Mouse (Mus musculus) megakaryocyte, embryonic 14.5 days (primary cell): ENCODE measurements around the gene Dcakd. TPM values are rescaled to one million over a fixed set of nuclear protein-coding genes. Genes with fewer than 3 reads are reported as not detected.

Experiments used
- H3K27me3 ChIP-seq: replicated peaks from 2 replicates; pipeline ENCODE3; 2012; ENCODE audit warnings: inconsistent platforms
- H3K36me3 ChIP-seq: replicated peaks from 2 replicates; pipeline ENCODE3; 2012; ENCODE audit warnings: low read length, inconsistent platforms, mixed read lengths
- H3K4me1 ChIP-seq: 2 replicates; pipeline ENCODE4 v1.6.1; 2012; ENCODE audit warnings: inconsistent platforms
- H3K4me3 ChIP-seq: replicated peaks from 2 replicates; pipeline ENCODE3; 2012; ENCODE audit warnings: moderate library complexity, mild to moderate bottlenecking, inconsistent platforms
- H3K9me3 ChIP-seq: 2 replicates; pipeline ENCODE4 v1.6.1; 2012; ENCODE audit warnings: inconsistent platforms
- FLI1 ChIP-seq: IDR thresholded peaks from 2 replicates; pipeline ENCODE4 v1.6.1; 2012; ENCODE audit warnings: low read length, inconsistent platforms, mixed read lengths
- GATA1 ChIP-seq: IDR thresholded peaks from 3 replicates; pipeline ENCODE4 v1.6.1; 2012; ENCODE audit warnings: mixed read lengths, low read length, inconsistent platforms, borderline replicate concordance
- polyA plus RNA-seq: library from polyadenylated mRNA; stranded (reverse); fragments of >175 nt; gene quantifications from 2 replicates; pipeline ENCODE4 v1.2.3, GENCODE M21; 2012; ENCODE audit warnings: low replicate concordance; ENCODE audit not compliant: insufficient read depth

Gene Dcakd
- polyA plus RNA-seq, 1 experiment, result 56.4 TPM

DNA sequence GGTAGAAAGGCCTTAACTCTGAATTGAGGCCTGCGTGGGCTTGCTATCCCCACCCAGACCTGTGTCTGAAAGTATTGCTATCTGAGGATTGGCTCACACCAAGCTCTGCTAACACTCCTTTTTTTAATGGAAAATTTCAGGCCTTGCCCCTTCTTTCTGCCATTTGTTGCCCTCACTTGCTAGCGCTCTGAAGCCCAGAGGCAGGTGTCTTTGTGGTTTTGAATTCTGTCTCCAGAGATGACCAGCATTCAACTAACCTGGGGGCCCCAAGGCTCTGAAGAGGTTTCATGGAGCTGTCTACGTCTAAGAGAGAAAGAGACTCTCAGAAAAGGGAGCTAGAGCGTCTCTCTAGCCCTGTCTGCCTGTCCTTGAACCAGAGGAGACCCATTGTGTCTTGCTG lies 40.1 kb upstream of the Dcakd start:
- no peaks in the 10 kb centered on the region for H3K27me3 ChIP-seq
- peaks cover 84% of the 10 kb centered on the region for H3K36me3 ChIP-seq
- no peak overlapping the region for H3K4me3 ChIP-seq
- no peaks in the 10 kb centered on the region for H3K9me3 ChIP-seq
- H3K4me1 ChIP-seq, result no peaks in the 10 kb centered on the region
- TF ChIP-seq GATA1, result no peak
- no peak for TF ChIP-seq FLI1

DNA sequence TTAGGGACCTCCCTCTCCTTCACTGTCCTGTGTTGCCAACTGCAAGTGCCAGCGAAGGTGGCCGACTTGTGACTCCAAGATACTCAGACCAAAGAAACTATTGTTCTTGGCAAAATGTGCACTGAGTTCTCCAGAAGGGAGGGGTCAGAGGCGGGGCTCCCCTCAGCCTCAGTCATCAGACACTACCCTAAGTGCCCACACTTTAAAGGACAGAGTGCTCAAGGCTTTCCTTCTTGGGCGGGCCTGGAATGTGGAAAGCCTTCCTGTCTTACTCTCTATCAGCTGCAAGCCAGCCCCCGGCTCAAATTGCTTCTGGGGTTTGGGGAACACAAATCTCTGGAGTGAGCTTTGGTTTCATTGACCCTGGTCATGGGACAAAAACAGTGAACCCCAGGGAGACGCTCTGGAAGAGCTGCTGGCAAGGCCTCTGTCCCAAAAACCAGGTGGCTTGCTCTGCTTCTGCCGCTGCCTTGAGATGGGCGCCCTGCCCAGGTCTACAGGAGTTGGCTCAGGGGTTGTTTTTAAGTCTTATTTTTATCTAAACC lies 39.4 kb upstream of the Dcakd start:
- no peaks in the 10 kb centered on the region for H3K9me3 ChIP-seq
- no peaks in the 10 kb centered on the region for H3K27me3 ChIP-seq
- no peak overlapping the region for H3K4me3 ChIP-seq
- peaks cover 90% of the 10 kb centered on the region for H3K36me3 ChIP-seq
- no peak for TF ChIP-seq GATA1
- TF ChIP-seq FLI1, result no peak
- H3K4me1 ChIP-seq, result no peaks in the 10 kb centered on the region

DNA sequence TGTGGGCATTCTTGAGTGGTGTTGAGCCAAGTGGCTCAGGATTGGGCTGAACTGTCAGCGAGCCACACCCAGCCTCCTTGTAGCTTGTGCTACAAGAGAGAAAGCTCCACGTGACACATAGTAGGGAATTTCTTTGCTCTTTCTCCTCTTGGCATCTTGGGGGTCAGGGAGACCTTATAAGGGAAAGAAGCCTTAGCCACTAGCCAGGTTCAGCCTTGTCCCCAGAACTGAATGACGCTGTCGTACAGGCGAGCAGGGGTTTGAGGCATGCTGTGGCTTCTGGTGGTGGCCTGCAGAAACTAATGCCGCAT lies 38.9 kb upstream of the Dcakd start:
- Histone ChIP-seq H3K4me3 (no peak overlapping the region), H3K27me3 (no peaks in the 10 kb centered on the region), H3K4me1 (no peaks in the 10 kb centered on the region), H3K36me3 (peaks cover 95% of the 10 kb centered on the region), H3K9me3 (no peaks in the 10 kb centered on the region)
- no peak for TF ChIP-seq FLI1
- no peak for TF ChIP-seq GATA1

DNA sequence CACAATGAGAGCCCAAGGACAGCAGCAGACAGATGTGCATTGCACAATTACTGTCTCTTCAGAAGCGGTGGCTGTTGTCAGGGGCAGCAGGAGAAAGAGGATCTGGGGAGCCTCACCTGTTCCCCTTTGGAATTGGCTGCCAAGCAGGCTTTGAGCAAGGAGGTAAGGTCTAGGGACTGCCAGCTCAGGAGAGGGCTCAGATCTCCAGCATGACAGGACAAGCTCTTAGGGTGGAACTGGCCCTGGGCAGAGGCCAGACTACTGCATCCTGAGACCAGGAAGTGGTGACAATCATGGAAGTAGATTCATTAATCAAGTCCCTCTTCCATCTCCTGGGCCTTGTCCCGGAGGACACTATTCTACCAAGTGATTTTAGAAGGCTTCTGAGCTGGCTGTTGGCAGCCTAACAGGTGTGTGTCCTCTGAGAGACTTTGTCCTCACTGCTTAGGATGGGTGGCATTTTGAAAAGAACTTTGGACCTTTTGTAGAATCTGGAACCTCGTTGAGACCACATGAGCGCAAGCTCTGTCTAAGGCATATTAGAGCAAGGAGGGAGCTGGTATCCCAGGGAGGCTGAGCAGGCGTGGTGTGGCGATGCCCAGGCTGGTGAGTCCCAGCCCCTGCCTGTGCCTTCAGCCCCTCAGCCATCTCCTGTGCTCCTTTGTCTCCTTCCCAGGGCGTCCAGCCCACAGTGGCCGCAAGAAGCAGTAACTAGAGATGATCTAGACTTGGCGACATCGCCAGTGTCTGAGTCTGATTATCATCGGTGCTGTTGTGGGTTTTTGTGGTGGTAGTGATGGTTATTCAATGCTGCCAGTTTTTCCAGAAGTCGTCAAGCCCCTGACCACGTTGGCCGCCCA lies 38.3 kb upstream of the Dcakd start:
- no peak overlapping the region for H3K4me3 ChIP-seq
- H3K36me3 ChIP-seq, result peaks cover 98% of the 10 kb centered on the region
- no peaks in the 10 kb centered on the region for H3K4me1 ChIP-seq
- TF ChIP-seq GATA1 (no peak), FLI1 (no peak)
- H3K27me3 ChIP-seq, result no peaks in the 10 kb centered on the region
- no peaks in the 10 kb centered on the region for H3K9me3 ChIP-seq

DNA sequence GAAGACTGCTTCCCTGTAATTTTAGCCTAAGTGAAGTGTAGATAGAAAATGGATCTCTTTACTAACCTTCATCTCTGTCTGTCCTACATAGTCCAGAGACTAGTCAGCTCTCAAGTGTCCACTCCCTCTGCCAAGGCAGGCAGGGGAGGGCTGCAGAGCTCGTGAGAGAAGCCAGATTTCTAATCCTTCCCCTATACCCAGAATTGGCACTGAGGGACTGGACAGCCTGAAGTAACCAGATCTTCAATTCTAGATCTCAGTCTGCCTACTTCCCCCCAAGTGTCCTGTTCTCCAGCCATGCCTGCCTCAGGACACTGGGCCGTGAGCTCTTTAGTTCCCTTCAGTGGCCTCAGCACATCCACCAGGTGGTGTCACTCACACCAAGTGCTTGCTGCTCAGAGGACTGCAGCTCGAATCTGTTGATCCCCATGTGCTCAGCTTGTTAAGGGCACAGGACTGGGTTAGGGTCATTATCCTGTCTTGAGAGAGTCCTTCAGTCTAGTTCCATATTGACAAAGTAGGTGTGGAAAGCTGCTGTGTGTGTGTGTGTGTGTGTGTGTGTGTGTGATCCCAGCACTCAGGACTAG lies 30.5 kb upstream of the Dcakd start:
- TF ChIP-seq GATA1, result no peak
- Histone ChIP-seq H3K27me3 (no peaks in the 10 kb centered on the region), H3K36me3 (peaks cover 96% of the 10 kb centered on the region), H3K9me3 (no peaks in the 10 kb centered on the region), H3K4me3 (no peak overlapping the region), H3K4me1 (peaks cover 12% of the 10 kb centered on the region)

DNA sequence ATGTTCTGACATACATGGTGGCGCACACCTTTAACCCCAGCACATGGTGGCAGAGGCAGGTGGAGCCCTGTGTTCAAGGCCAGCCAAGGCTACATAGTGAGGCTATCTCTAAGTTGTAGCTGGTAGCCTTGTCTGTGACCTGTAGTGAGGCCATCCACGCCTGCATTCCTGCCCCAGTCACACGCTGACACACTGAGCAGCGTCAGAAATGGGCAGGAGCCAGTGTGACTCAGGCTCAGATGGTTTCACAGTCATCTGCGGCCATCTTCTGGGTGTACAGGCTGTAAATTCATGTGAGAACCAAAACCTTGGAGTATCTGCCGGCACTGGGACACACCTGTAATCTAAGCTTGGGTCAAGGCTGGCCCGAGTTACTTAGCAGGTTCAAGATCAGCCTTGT lies 28.5 kb upstream of the Dcakd start:
- H3K9me3 ChIP-seq, result no peaks in the 10 kb centered on the region
- peaks cover 97% of the 10 kb centered on the region for H3K36me3 ChIP-seq
- no peak for TF ChIP-seq GATA1
- no peak for TF ChIP-seq FLI1

DNA sequence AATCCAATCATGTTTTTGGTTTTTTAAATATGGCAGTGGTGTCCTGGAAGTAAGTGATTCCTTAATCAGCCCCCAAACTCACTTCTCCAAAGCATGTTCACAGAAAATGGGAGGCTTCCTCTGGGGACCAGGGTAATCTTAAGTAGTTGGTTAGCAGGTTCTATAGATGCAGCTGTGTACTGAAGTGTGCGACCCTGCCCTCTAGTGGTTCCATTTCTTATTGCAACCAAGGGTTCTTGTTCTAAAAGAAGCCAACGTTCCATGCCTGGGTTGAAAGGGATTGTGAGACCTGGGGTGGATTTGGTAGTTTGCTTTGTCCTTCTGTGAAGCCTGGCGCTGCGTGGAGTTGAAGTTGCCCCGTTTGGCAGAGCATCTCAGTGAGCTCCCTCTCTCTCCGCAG lies 26.7 kb upstream of the Dcakd start:
- Histone ChIP-seq H3K27me3 (no peaks in the 10 kb centered on the region), H3K36me3 (peaks cover 95% of the 10 kb centered on the region), H3K4me1 (peaks cover 34% of the 10 kb centered on the region), H3K9me3 (no peaks in the 10 kb centered on the region), H3K4me3 (no peak overlapping the region)
- no peak for TF ChIP-seq FLI1
- TF ChIP-seq GATA1, result no peak

More for the DNA sequence above, 28.5 kb upstream of the Dcakd start:
- peak overlapping the region; percentile 29 for H3K4me3 ChIP-seq
- no peaks in the 10 kb centered on the region for H3K27me3 ChIP-seq
- peaks cover 26% of the 10 kb centered on the region for H3K4me1 ChIP-seq

DNA sequence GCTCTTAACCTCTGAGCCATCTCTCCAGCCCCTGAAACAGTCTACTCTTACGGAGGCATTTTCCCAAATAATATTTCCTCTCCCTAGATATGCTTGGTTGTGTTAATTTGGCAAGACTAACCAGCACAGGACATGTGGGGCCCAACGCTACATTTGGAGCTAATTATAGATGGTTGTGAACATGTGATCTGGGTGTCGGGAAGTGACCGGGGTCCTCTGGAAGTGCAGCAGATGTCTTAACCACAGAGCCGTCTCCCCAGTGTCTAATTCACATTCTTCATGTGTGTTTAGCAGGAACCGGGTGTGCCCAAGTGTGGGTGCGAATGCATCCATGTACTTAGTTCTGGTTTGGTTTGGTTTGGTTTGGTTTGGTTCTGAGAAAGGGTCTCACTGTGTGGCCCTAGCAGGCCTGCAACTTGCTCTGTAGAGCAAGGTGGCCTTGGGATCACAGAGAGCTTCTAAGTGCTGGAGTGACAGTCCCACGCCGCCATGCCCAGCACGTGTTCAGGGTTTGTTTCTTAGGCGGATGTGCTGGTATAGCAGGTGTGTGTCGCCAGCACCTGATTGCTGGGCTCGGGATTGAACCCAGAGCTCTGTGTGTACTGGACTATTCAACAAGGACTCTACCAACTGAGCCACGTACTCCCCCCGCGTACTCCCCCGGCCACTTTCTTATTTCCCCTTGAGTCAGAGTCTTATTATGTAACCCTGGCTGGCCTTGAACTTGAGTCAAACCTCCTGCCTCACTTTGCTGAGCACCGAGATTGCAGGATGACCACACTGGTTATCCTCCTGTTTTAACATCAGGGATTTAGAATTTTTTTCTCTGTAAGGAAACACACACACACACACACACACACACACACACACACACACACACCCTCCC lies 25.3 kb upstream of the Dcakd start:
- H3K9me3 ChIP-seq, result no peaks in the 10 kb centered on the region
- peaks cover 86% of the 10 kb centered on the region for H3K36me3 ChIP-seq
- peaks cover 30% of the 10 kb centered on the region for H3K4me1 ChIP-seq
- no peak overlapping the region for H3K4me3 ChIP-seq
- H3K27me3 ChIP-seq, result no peaks in the 10 kb centered on the region
- no peak for TF ChIP-seq GATA1
- TF ChIP-seq FLI1, result no peak

DNA sequence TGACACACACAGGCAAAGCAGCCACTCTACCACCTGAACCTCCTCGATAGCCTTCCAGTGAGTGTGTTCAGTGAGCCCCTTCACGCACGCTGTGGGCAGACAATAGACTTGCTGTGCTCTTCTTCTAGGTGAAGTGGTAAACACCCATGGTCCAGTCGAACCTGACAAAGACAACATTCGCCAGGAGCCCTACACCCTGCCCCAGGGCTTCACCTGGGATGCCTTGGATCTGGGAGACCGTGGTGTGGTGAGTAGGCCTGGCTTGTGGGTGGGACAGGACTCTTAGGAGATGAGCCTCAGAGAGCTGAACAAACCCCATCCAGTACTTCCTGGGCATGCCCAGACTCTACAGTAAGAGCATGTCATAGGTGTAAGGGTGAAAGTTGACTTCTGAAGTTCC lies 23.9 kb upstream of the Dcakd start:
- no peaks in the 10 kb centered on the region for H3K9me3 ChIP-seq
- peaks cover 79% of the 10 kb centered on the region for H3K36me3 ChIP-seq
- TF ChIP-seq FLI1 (no peak), GATA1 (no peak)
- no peaks in the 10 kb centered on the region for H3K27me3 ChIP-seq
- H3K4me3 ChIP-seq, result no peak overlapping the region
- peaks cover 30% of the 10 kb centered on the region for H3K4me1 ChIP-seq

DNA sequence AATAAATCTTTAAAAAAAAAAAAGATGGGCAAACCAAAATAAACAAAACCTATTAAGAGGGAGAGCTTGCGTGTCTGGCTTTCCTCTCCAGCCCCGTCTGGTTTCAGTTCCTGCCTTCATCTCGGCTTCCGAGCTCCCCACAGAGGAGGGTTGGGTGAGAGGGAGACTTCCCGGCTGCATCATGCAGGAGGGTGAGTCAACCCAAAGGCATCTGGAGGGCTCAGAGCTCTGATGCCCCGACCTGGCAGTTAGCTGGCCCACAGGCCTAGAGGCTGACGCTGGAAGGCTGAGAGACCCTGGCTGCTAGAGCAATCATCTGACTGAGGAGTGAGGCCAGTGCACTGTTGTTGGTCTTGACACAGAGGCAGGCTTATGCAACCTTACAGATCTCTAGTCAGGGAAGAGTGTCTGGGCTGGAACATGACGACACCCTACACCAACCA lies 23.1 kb upstream of the Dcakd start:
- peaks cover 78% of the 10 kb centered on the region for H3K36me3 ChIP-seq
- no peak overlapping the region for H3K4me3 ChIP-seq
- H3K4me1 ChIP-seq, result peaks cover 26% of the 10 kb centered on the region
- no peaks in the 10 kb centered on the region for H3K9me3 ChIP-seq
- H3K27me3 ChIP-seq, result no peaks in the 10 kb centered on the region
- no peak for TF ChIP-seq GATA1
- TF ChIP-seq FLI1, result no peak
